Mouse (Mus musculus) cerebellum, adult 9-10 months (tissue): ENCODE results near the gene Ap2a1.

Experiments used
- DNase-seq: peaks from one replicate; pipeline ENCODE4 v3.0.0; 2022

Ap2a1 gene

GRCm38 (mm10) chr7:44863982-44864494, 65.3 kb downstream of the Ap2a1 start:
- DNase-seq = no peak

GRCm38 (mm10) chr7:44863210-44863609, 66.1 kb downstream of the Ap2a1 start:
- no peak for DNase-seq

- DNase-seq = no peak
These were observed 66.9 kb downstream of the Ap2a1 start for GRCm38 (mm10) chr7:44862434-44862833.

- no peak for DNase-seq
These were observed 67.9 kb downstream of the Ap2a1 start for GRCm38 (mm10) chr7:44861429-44861816.

GRCm38 (mm10) chr7:44860576-44861428, 68.5 kb downstream of the Ap2a1 start:
- DNase-seq = no peak

- no peak for DNase-seq
These were observed 69.4 kb downstream of the Ap2a1 start for GRCm38 (mm10) chr7:44859896-44860295.

- peak; percentile 76 for DNase-seq
These were observed 71.4 kb downstream of the Ap2a1 start for GRCm38 (mm10) chr7:44857905-44858304.

- DNase-seq = peak; percentile 90
These were observed 72.2 kb downstream of the Ap2a1 start, which contains the start of gene Pnkp for GRCm38 (mm10) chr7:44857042-44857552. Gene Pnkp (plus strand): TSS chr7:44857139.

- no peak for DNase-seq
These were observed 72.9 kb downstream of the Ap2a1 start for GRCm38 (mm10) chr7:44856265-44856916.

GRCm38 (mm10) chr7:44855036-44855435, 74.3 kb downstream of the Ap2a1 start:
- peak; percentile 82 for DNase-seq

- peak; percentile 82 for DNase-seq
These were observed 74.8 kb downstream of the Ap2a1 start for GRCm38 (mm10) chr7:44854356-44855031.

GRCm38 (mm10) chr7:44853596-44854355, 75.5 kb downstream of the Ap2a1 start:
- peak; percentile 70 for DNase-seq

- peak; percentile 65 for DNase-seq
These were observed 76.2 kb downstream of the Ap2a1 start for GRCm38 (mm10) chr7:44853065-44853464.

GRCm38 (mm10) chr7:44852259-44853027, 76.9 kb downstream of the Ap2a1 start:
- peak; percentile 54 for DNase-seq

- peak; percentile 61 for DNase-seq
These were observed 77.6 kb downstream of the Ap2a1 start for GRCm38 (mm10) chr7:44851625-44852234.

- DNase-seq = peak; percentile 65
These were observed 78.3 kb downstream of the Ap2a1 start for GRCm38 (mm10) chr7:44850789-44851624.
